Mouse (Mus musculus) megakaryocyte-erythroid progenitor cell, adult 5-6 weeks (primary cell): ENCODE measurements around the gene Pclo. TPM values are rescaled to one million over a fixed set of nuclear protein-coding genes. Genes with fewer than 3 reads are reported as not detected.
"Not testable (repeated sequence)": the region's sequence is repeated elsewhere in the genome, so short reads cannot be mapped to it uniquely, and the experiment has no call there.

Experiments used
- ATAC-seq: replicated peaks from 2 replicates; pipeline ENCODE4 v1.8.0; 2016; ENCODE audit warnings: mild to moderate bottlenecking, inconsistent platforms; ENCODE audit not compliant: severe bottlenecking, poor library complexity, low FRiP score, low TSS enrichment
- total RNA-seq, 2 experiments: library from RNA; stranded (forward) in 1 of 2; stranded (reverse) in 1 of 2; fragments of 200-1000, 215-1000 nt in 1 of 2; fragments of >200 nt in 1 of 2; fragmentation: Nextera tagmentation in 1 of 2; gene quantifications; 2 replicates each; pipeline ENCODE4 v1.2.3; 2014 to 2017

Pclo gene
- total RNA-seq, 2 experiments from 2014 or later: not detected

- ATAC-seq: not testable (repeated sequence)
These were observed 388.8 kb downstream of the Pclo start for GRCm38 (mm10) chr5:14903539-14903938.
